28 mouse cellular contexts compared by ENCODE assay signal in genomic region chr14:27011561-27011960, GRCm38 (mm10). TPM values are rescaled to one million over a fixed set of nuclear protein-coding genes. Genes with fewer than 3 reads are reported as not detected.
DNase-seq lines count a peak whose midpoint lies in the region; ATAC-seq and TF ChIP-seq lines count a peak whose summit lies in the region.
"Had no signal": no experiment of that assay in that cellular context is flagged by ENCODE, and none has a peak within 500 bp of the region (broad histone marks: within the 10 kb centered on the region; RNA-seq: fewer than 3 reads in every experiment).

No protein-coding gene starts in this region.

- ATAC-seq in midbrain, embryonic 13.5 days, result no peak
- ATAC-seq: forebrain, embryonic 13.5 days; forebrain, embryonic 16.5 days; hindbrain, postnatal 0 days had no signal

- H3K4me2 ChIP-seq in midbrain, embryonic 13.5 days (replicated peaks), result no peak overlapping the region
- H3K4me2 ChIP-seq: forebrain, embryonic 13.5 days; heart, embryonic 12.5 days; heart, embryonic 15.5 days; hindbrain, embryonic 14.5 days had no signal

- H3K36me3 ChIP-seq in MEL (ENCODE audit: control insufficient read depth in 1 of 2, insufficient read depth in 2 of 2, low read length in 2 of 2), result no peaks in the 10 kb centered on the region
- no peaks in the 10 kb centered on the region for H3K36me3 ChIP-seq in midbrain, embryonic 13.5 days
- H3K36me3 ChIP-seq: forebrain, embryonic 10.5 days; heart, embryonic 12.5 days; heart, embryonic 15.5 days had no signal

- no peaks in the 10 kb centered on the region for H3K27me3 ChIP-seq in MEL (ENCODE audit: control insufficient read depth in 1 of 2, insufficient read depth in 2 of 2, low read length in 2 of 2)
- no peaks in the 10 kb centered on the region for H3K27me3 ChIP-seq in midbrain, embryonic 13.5 days
- H3K27me3 ChIP-seq: CH12.LX; heart, embryonic 12.5 days; heart, embryonic 15.5 days had no signal

- H3K9me3 ChIP-seq in MEL (replicated peaks; ENCODE audit: insufficient read depth, low read length), result no peaks in the 10 kb centered on the region
- no peaks in the 10 kb centered on the region for H3K9me3 ChIP-seq in midbrain, embryonic 13.5 days
- H3K9me3 ChIP-seq: forebrain, embryonic 10.5 days; forebrain, embryonic 13.5 days; heart, embryonic 12.5 days; heart, embryonic 15.5 days had no signal

- intact Hi-C loops in heart, postnatal 10 days (cut with DNase I), result no loop called here

- no peak overlapping the region for H3K27ac ChIP-seq in MEL (ENCODE audit: control insufficient read depth, low read depth, low read length)
- H3K27ac ChIP-seq in midbrain, embryonic 13.5 days, result no peak overlapping the region
- H3K27ac ChIP-seq: forebrain, embryonic 10.5 days; forebrain, embryonic 13.5 days; heart, embryonic 15.5 days; hindbrain, embryonic 14.5 days; hindbrain, postnatal 0 days had no signal

- peak; percentile 3 to 31 (median 9); a peak in 3 of 6 replicates for TF ChIP-seq CTCF in MEL (IDR thresholded peaks at IDR 0.05 in 2 of 3, conservative IDR thresholded peaks at IDR 0.05 in 1 of 3; ENCODE audit: control insufficient read depth in 1 of 3, insufficient read depth in 1 of 3, low read depth in 2 of 3, low read length in 3 of 3, poor library complexity in 1 of 3, severe bottlenecking in 1 of 3)

- no peak overlapping the region for H3K9ac ChIP-seq in MEL (ENCODE audit: control insufficient read depth, low read depth, low read length, poor library complexity, severe bottlenecking)
- no peak overlapping the region for H3K9ac ChIP-seq in midbrain, embryonic 13.5 days (replicated peaks)
- H3K9ac ChIP-seq: forebrain, embryonic 13.5 days; heart, embryonic 12.5 days; heart, embryonic 15.5 days; hindbrain, embryonic 14.5 days had no signal

- no peak for TF ChIP-seq POLR2A in MEL (IDR thresholded peaks at IDR 0.05; ENCODE audit: control insufficient read depth in 1 of 2, insufficient read depth in 1 of 2, low read depth in 1 of 2, low read length in 2 of 2, poor library complexity in 1 of 2)

- H3K79me2 ChIP-seq in MEL (ENCODE audit: control insufficient read depth, insufficient read depth, low read length, poor library complexity), result no peaks in the 10 kb centered on the region

- H3K4me3 ChIP-seq in MEL (ENCODE audit: control insufficient read depth in 1 of 2, insufficient read depth in 1 of 2, low read depth in 2 of 2, low read length in 2 of 2), result no peak overlapping the region
- H3K4me3 ChIP-seq in midbrain, embryonic 13.5 days (replicated peaks), result no peak overlapping the region
- H3K4me3 ChIP-seq: forebrain, embryonic 10.5 days; forebrain, embryonic 13.5 days; heart, embryonic 12.5 days; heart, embryonic 15.5 days had no signal

- TF ChIP-seq RAD21 in MEL (IDR thresholded peaks at IDR 0.05; ENCODE audit: low read depth, low read length), result peak; percentile 13; the same call in 1 of the 2 replicates

- 85% methylated on average over 5 of the region's 5 CpGs for WGBS in midbrain, embryonic 13.5 days

- DNase-seq in heart, adult 11 months, result peak; percentile 36
- DNase-seq in heart, postnatal 10 days, result no peak
- DNase-seq in 416B (ENCODE audit: low read depth) (peak; percentile 54), MEL (ENCODE audit: low read depth, low spot score) (peak; percentile 29)
- DNase-seq in induced T-regulatory cell, adult 2 months (ENCODE audit: low read depth), result peak; percentile 36
- no peak for DNase-seq in thymus, adult 18-20 months
- DNase-seq in gastrocnemius, postnatal 10 days, result no peak
- DNase-seq: adrenal gland, postnatal 10 days; adrenal gland, postnatal 36 days; B cell, adult 2 months; cerebellum, adult 18-20 months; cerebellum, adult 9-10 months; cerebellum, postnatal 14 days; gastrocnemius, postnatal 14 days; heart, adult 18-20 months; heart, postnatal 14 days; heart, postnatal 4 days had no signal

- no peak for TF ChIP-seq EP300 in MEL (IDR thresholded peaks at IDR 0.05; ENCODE audit: low read depth in 1 of 2, low read length in 2 of 2)

- no peaks in the 10 kb centered on the region for H3K4me1 ChIP-seq in MEL (ENCODE audit: control insufficient read depth in 1 of 2, insufficient read depth in 2 of 2, low read length in 2 of 2)
- H3K4me1 ChIP-seq in midbrain, embryonic 13.5 days (replicated peaks), result no peaks in the 10 kb centered on the region
- H3K4me1 ChIP-seq: forebrain, embryonic 13.5 days; heart, embryonic 12.5 days; heart, embryonic 15.5 days had no signal

TF ChIP-seq in MEL, 35 proteins besides CTCF, POLR2A, EP300 and RAD21:
- TF ChIP-seq MYB (IDR thresholded peaks at IDR 0.05; ENCODE audit: low read depth, low read length), result no peak
- TF ChIP-seq CHD1 (IDR thresholded peaks at IDR 0.05; ENCODE audit: low read depth, low read length), result no peak
- 0 out of 2 replicates have a peak, but pooled peaks have one; percentile 35 for TF ChIP-seq ZNF384 (IDR thresholded peaks at IDR 0.05; ENCODE audit: low read depth, low read length)
- peak; percentile 36 for TF ChIP-seq SMC3 (IDR thresholded peaks at IDR 0.05; ENCODE audit: low read depth, low read length)

RNA-seq across cellular contexts. Expression of gene Hesx1, which starts 17.3 kb away (rescaled TPM):
- total RNA-seq in heart, postnatal 10 days (2021), result not detected
- total RNA-seq in MEL (2012; rRNA removed), result not detected in 2 replicates
- polyA plus RNA-seq in MEL (2012; ENCODE audit: insufficient read depth in 1 of 2, insufficient read length in 2 of 2, low read depth in 1 of 2, low replicate concordance in 2 of 2, missing spikeins in 1 of 2), result not detected
- not detected in 2 replicates for polyA plus RNA-seq in midbrain, embryonic 13.5 days (2015; fragmentation: Nextera tagmentation; extraction: Ambion mirVana)
- not detected for total RNA-seq in gastrocnemius, postnatal 10 days (2021)
- total RNA-seq: adrenal gland, adult 18-20 months; adrenal gland, postnatal 36 days; gastrocnemius, adult 18-20 months; gastrocnemius, postnatal 14 days; heart, adult 18-20 months; heart, postnatal 14 days; hindbrain, postnatal 0 days had no signal
- polyA plus RNA-seq: forebrain, embryonic 13.5 days; forebrain, embryonic 16.5 days; heart, embryonic 15.5 days had no signal

RNA-seq across cellular contexts. Expression of gene Il17rd, which starts 27.2 kb away (rescaled TPM):
- total RNA-seq in heart, postnatal 10 days (2021), result 1 to 10 TPM; 7.7 to 7.9 TPM
- 0.04 TPM in 1 of 2 replicates, not detected in the other for total RNA-seq in MEL (2012; rRNA removed)
- polyA plus RNA-seq in MEL (2012; ENCODE audit: insufficient read depth in 1 of 2, insufficient read length in 2 of 2, low read depth in 1 of 2, low replicate concordance in 2 of 2, missing spikeins in 1 of 2), result not detected
- polyA plus RNA-seq in midbrain, embryonic 13.5 days (2015; fragmentation: Nextera tagmentation; extraction: Ambion mirVana), result 2.5 and 2.8 TPM in 2 replicates
- total RNA-seq in gastrocnemius, postnatal 10 days (2021), result 1 to 10 TPM; 6.5 to 7.1 TPM

RNA-seq across cellular contexts. Expression of gene Appl1, which starts 40.5 kb away (rescaled TPM):
- total RNA-seq in heart, postnatal 10 days (2021), result 10 to 100 TPM; 21.8 to 26.7 TPM
- total RNA-seq in MEL (2012; rRNA removed), result 2.5 and 3.2 TPM in 2 replicates
- 1 to 10 TPM in 1 of 2 experiments, not detected in 1; 4.5 TPM for polyA plus RNA-seq in MEL (2012; ENCODE audit: insufficient read depth in 1 of 2, insufficient read length in 2 of 2, low read depth in 1 of 2, low replicate concordance in 2 of 2, missing spikeins in 1 of 2)
- polyA plus RNA-seq in midbrain, embryonic 13.5 days (2015; fragmentation: Nextera tagmentation; extraction: Ambion mirVana), result 57.8 and 63.2 TPM in 2 replicates
- 10 to 100 TPM; 19.0 to 28.3 TPM for total RNA-seq in gastrocnemius, postnatal 10 days (2021)

Comparison
In these comparisons a context has a peak if more than half of its experiments do, and no peak if none do; other contexts are left out.
1. DNase-seq: peak in heart, adult 11 months (single experiment), 416B (single experiment), MEL (single experiment) and induced T-regulatory cell, adult 2 months (single experiment); none in heart, postnatal 10 days (0 of 2), thymus, adult 18-20 months (0 of 2) and gastrocnemius, postnatal 10 days (single experiment).